Mouse (Mus musculus) MEL-GATA-1-ER (cell line): Measurements from ENCODE around the gene Atxn7l1.

ENCODE experiments used
- DNase-seq: peaks from one replicate; pipeline ENCODE4 v3.0.0-alpha.2; 2012; ENCODE audit warnings: low read depth; ENCODE audit errors: extremely low read depth

Atxn7l1 gene

DNA sequence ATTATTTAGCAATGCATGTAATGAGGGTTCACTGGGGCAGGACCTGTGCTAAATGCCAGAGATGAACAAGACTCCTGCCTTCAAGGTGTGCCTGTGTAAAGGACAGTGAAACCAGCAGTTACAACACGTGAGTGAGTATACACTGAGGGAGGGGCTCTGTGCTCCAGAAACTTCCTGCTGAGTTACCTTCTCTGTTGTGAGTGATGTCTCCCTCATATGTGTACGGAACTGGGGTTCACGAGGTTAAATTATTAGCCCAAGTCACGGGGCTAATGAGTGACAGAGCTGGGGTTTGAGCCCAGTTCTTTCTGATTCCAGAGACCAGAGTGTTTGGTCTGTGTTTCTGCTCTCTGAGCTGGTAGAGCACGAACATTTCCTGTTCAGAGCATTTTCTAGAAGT lies 168.3 kb downstream of the Atxn7l1 start:
- DNase-seq = no peak

DNA sequence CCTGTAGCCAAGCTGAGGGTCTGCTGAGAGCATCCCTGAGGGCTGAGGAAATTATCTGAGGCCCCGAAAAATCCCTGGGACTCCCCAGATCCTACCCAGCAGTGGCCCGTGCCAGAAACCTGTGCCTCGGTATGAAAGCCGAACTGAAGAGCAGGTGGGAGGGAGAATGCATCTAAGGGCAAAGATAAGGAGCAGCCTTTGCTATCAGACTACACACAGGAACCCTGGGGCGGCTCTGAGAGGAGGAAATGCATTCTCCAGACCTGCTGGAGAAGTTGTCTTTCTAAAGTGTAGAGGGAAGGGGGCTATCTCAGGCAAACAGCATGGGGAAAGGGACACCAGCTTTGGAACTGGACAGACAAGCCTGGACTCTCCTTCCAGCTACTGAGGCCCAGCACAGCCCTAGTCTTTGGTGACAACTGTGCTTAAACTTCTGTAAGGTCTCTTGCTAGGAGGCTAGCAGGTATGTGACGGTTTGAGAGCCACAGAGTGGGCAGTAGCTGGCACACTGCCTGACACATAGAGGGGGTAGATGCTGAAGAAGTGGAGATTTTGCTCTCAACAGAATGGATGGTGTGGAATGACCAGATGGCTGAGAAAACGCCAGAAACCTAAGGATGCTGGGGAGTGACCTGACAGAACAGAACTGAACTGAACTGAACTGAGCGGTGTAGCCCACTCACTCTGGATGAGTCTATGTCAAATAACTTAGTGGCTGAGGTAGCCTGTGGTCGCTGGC lies 170.5 kb downstream of the Atxn7l1 start:
- DNase-seq = peak; percentile 79

DNA sequence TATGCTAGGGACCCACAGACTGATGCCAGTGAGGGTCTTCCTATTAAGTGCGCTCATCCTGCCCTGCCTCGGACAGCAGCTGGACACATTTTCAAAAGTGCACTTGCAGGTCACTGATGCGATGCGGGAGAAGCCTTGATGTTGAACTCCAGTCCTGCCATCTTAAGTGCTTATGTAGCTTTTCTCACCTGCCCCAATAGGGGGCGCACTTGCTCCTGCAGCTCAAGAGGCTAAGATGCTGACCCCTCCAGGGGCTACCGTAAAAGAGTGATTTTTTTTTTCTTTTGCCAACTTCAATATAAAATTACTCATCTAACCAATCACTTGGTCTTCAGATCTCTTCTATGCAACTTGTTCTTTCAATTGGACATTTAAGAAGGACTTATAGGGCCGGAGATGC lies 175.1 kb downstream of the Atxn7l1 start:
- no peak for DNase-seq

DNA sequence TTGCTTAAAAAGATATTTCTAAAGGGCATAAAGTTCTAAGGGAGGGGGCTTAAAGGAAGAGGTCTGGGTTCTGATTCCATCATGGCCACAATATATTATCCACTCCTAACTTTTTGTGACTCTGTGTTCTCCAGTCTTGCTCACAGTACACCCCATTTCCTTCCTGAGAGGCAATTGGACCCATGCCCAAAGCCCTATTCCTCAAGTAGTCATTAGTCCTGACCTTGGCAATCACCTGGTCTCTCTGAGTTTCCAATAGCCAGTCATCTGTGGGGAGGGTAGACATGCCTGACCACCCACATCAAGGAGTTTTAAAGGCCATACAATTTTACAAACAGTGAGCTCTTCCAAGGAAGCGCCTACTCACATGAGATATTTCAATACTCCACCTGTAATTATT lies 176.3 kb downstream of the Atxn7l1 start:
- no peak for DNase-seq

DNA sequence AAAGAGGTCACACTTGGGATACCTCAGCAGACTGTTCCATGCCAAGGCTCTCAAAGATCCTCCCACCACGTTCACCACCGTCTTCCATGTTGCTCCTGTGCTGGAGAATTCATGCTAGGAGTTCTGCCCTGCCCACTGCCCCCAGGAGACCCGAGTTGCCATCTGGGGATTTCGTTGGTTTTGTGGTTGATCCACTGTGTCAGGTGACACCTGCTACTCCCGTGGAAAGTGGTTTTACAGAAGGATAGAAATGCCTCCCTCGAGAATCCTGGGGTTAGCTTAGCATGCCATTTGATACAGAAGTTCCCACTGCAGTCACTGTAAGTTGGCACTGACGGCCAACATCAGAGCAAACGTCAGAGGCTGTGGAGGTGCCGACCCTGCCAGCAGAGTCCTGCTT lies 177.9 kb downstream of the Atxn7l1 start:
- DNase-seq = no peak

DNA sequence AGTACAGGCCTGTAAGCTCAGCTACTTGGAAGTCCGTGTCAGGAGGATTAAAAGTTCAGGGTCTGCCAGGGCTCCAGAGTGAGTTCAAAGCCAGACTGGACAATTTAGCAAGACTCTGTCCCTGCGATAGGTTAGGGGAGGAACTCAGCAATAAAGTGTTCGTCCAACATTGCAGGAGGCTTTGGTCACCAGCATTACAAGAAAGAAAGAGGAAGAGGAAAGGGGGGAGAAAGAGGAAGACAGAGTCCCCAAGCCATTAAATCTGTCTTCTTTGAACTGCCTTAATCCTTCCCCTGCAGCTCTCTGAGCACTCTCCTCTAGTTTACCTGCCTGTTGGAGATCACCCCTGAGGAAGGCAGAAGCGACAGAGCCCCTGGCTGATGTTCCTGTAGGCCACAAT lies 184.6 kb downstream of the Atxn7l1 start:
- DNase-seq = no peak

DNA sequence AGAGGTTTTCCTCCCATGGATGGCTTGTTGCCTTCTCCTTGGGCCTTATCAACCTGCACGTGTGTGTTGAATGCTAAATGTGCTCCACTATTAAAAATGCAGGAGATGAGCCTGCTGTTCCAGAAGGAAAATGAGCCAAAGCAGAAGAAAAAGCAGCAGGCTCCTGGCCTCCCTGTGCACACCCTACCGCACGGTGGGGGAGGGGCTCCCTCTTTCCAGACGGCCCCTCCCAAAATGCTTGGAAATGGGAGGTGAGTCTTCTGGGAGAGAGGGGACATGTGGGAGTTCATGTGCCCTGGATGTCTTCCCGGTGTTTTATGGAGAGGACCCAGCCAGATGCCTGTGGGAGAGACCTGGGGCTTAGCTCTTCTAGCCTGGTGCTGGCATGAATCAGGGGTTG lies 185.3 kb downstream of the Atxn7l1 start:
- no peak for DNase-seq

DNA sequence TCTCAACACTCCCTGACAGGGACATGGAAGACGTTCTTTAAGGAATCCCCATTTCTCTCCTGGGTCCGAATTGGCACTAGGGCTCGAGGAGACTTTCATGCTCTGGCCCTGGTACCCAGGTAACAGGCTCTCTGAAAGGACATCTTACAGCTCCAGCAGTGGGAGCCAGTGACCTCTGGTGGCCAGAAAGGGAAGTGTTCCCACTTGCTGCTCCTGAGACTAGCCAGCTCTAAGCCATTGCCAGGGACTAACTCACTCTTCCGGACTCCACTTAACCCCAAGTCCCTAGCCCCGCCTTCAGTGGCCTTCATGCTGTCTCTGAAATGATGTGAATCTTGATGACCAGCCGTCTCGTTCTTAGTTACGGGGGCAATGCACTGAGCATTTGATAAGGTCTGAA lies 186.4 kb downstream of the Atxn7l1 start:
- peak; percentile 57 for DNase-seq

DNA sequence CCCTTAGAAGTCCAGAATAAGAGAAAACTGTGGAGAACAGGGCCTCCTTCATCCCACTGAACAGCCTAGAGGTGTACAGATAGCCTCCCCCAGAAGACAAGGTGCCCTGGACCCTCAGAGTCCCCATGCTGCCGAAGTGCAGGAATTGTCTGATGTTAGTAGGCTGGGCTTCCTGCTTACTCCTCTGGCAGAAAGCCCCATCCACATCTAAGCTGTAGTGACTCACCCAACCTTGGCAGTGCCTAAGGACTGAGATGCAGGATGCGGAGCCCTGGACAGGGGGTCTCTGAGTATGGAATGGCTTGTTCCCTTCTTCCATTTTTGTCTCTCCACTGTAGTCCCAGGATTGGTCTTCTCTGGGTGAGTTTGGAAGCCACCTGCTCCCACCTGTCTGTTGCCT lies 187.0 kb downstream of the Atxn7l1 start:
- DNase-seq = no peak

DNA sequence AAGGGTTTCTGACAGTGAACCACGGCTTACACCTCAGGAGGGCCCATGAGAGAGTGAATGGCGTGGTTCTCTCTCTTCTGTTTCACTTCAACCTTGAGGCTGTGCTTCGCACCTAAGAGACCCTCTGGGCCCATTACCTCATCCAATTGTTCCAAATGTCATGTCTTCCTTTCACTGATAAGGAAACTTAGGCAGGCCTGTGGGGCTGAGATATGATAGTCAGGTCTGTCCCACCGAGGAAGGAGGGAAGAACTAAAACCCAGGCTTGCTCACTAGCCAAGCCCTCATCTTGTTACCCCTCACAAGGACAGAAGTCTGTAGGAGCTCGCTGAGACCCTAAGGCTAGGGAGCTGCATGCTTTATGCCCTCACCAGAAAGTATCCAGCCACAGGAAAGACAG lies 187.5 kb downstream of the Atxn7l1 start:
- peak; percentile 77 for DNase-seq

DNA sequence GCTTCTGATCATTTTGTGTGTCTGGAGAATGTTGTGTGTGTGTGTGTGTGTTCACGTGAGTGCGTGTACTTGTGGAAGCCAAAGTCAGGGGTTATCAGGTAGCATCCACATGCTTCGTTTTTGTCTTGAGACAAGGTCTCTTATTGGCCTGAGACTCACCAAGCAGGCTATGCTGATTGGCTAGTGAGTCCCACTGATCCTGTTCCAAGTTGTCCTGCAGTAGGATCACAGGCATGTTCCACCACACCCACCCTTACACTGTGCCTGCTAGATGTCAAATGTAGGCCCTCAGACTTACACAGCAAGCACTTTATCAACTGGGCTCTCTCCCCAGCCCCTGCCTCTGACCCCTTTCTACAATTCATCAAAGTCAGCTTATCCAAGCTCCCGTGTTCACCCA lies 187.9 kb downstream of the Atxn7l1 start:
- no peak for DNase-seq

DNA sequence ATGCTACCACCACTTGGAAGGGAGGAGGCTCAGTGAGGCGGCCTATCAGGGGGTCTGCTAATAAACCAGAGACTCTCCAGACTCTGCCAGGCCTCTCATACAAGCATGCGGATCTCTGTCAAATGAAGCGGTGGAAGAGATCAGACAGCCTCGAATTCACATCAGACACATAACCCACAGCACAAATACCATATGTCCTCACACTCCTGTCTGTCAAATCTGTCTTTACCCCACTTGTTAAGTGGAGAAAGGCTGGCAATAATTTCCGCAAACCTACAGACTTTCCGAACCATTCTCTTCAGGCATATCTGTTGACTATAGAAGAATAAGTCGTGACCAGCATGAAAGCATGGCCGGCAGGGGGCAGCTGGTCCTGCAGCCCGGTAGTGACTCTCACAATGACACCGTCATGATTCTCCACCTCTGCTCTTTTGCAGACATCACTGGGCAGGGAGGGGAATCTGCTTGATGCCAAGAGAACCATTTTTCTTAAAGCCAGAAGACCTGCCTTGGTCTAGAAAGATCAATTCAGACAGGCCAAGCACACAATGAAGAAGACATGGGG lies 189.2 kb downstream of the Atxn7l1 start:
- DNase-seq = no peak

DNA sequence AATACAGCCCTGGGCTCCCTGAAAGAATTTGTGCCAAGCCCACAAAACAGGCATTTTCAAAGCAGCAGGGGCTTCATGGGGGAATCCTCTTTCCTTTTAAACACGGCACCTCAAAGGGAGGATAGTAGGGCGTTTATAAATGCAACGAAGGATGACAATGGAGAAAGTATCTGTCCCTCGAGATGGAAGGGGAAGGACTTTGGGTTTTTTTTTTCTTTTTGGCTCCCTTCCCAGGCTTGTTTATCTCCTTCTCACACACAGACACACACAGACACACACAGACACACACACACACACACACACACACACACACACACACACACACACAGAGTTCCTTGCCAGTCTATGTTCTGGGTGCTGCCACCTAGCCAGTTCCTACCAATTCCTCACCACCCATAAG lies 189.8 kb downstream of the Atxn7l1 start:
- DNase-seq = peak; percentile 69

DNA sequence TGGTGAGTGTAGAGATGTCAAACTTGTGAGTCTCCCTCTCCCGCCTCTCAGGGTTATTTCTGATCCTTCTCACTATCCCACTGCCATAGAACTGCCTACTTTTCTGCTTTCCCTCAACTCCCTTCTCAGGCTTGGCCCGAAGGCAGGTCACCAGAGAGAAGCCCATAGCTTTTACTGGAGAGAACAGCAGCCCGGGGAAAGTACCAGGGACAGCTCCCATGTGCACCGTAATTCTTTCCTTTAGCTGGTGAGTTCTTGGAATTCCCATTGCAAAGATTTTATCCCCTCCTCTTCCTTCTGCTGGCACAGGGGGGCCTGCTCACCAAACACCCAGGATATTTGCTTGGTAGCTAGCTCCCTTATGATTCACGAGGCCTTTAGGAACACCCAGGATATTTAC lies 190.7 kb downstream of the Atxn7l1 start:
- DNase-seq = no peak

DNA sequence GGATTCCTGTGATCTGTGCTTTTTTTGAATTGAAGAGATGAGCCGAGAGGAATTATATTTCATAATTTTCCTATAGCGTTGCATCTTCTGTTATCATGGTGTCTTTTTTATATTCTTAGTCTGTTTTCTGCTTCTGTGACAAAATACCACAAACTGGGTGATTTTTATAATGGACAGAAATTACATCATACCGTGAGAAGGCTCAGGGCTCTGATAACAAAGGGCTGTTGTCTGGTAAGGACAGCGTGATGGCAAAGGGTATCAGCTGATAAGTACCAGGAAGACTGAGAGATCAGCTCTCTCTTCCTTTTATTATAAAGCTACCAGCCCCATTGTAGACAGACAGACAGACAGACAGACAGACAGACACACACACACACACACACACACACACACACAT lies 192.3 kb downstream of the Atxn7l1 start:
- no peak for DNase-seq

DNA sequence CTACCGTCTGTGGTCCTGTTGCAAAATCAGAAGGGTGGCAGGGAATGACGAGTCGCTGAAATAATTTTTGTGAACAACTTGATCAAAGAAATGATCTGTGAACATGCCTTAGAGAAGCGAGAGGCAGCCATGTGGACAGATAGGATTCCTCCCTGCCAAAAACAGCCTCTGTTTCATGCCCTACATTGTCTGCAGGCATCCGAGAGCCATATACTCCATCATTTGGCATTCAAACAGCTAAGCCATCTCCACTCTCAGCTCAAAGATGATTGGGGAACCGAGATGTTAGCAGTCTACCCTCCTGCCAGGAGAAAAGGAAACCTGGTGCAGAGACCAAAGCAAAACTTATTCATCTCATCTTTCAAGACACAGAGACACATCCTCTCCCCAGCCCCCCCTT lies 193.2 kb downstream of the Atxn7l1 start:
- no peak for DNase-seq

DNA sequence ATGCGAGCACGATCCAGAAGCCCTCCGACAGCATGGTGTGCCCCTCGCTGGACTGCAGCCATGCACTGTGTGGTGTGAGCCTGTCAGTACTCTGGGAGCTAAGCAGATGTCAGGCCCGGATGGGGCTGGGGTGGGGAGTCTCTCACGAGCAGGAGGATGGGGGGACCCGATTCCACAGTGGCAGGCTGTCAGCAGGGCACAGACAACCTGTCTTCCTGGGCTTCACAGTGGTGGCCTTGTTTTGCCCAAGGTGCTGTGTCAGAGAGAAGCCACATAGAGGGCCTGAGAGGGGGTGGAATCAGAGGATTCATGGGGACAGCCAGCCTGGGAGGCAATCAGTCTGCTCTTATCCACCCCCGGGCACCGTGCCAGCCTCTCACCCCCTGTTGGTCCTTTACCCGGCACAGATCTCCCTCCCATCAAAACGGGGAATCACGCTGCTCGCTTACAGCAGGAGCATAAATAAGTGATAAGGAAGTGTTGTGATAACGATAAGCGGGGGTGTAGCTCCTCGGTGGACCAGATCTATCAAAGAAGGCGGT lies 193.9 kb downstream of the Atxn7l1 start:
- DNase-seq = no peak

DNA sequence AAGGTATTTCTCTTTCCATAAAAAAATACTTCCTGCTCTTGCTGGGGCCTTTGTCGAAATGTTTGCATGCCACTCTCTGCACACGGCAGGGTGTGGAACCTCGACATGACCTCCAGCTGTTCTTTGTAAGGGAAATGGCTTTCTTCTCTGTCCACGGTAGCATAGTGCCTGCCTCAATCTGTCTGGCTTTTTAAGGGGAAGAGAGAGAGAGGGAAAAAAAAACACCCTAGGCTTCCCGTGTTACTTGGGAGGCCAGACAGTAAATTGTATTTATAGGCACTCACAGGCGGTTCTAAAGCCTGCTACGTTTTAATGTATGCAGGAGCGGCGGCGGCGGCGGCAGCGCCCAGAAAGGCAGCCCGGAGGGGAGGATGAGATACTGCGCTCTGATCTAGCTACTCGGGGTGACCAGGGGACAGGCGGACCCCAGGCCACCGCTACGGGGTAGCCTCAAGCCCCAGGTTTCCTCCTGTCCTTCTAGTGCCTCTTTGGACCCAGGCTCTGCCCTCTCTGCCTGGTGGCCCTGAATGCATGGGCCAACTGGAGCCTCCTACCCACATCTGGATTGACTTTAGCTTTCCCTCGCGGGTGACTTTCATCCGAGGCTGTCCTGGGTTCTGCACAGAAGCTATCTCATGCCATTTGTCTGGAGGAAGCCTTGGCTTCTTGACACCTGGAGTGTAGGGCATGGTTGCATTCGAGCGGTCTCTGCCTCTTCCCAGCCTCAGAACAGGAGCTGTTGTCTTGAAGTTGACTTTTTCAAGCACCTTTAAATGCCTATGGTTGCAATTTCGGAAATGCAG lies 197.7 kb downstream of the Atxn7l1 start:
- no peak for DNase-seq

DNA sequence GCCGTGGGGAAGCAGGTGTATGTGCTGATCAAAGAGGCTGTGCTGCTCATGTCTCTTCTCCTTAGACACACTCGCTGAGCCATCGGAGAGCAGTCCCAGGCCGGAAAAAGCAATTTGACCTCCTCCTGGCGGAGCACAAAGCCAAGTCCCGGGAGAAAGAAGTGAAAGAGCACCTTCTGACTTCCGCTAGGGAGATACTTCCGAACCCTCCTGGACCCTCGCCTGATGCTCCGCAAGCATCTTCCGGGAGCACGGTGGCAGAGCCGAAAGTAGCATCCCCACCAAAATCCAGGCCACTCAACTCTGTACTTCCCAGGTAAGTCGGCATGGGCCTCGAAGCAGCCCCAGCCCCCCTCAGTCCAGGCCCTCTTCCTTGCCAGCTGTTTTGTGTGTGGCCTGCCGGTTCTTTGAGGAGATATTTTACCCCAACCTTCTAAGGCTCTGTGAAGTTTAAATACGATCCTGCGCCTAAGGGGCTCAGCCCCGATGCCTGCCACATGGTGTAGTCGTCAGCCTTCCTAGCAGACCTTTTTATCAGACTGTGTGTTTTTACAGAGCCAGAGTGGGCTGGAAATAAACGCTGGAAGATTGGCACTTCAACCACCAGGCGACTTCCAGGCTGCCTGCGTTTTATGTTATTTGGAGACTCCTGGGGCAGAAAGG lies 198.4 kb downstream of the Atxn7l1 start:
- DNase-seq = no peak

DNA sequence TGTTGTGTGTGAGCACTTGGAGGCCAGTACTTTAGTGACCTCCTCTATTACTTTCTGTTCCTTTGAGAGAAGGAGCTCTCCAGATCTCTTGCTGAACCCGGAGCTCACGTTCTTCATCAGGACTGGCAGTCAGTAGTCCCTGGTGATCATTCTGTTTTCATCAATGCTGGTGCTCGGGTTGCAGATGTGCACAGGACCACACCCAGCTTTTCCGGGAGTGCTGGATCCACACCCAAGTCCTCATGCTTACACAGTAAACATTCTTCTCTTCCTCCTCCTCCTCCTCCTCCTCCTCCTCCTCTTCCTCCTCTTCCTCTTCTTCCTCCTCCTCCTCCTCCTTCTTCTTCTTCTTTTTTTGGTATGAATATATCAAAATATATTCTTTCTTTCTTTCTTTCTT lies 205.2 kb downstream of the Atxn7l1 start:
- DNase-seq = no peak

DNA sequence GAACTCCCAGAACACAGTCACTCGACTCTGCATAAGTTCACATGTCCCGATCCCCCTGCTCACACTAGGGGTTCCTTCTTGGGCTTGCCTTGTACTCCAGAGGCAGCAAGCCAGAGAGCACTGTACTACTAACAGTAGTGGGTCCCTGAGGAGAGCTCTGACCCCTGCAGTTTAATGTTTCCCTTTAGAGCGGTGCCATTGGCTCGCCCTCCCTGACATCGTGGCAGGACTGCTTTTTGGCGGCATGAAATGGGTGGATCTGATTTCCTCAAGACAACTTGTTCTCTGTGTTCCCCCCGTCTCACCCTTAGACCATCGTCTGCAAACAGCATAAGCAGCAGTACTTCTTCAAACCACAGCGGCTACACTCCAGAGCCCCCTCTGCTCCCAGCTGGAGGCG lies 210.9 kb downstream of the Atxn7l1 start:
- no peak for DNase-seq

DNA sequence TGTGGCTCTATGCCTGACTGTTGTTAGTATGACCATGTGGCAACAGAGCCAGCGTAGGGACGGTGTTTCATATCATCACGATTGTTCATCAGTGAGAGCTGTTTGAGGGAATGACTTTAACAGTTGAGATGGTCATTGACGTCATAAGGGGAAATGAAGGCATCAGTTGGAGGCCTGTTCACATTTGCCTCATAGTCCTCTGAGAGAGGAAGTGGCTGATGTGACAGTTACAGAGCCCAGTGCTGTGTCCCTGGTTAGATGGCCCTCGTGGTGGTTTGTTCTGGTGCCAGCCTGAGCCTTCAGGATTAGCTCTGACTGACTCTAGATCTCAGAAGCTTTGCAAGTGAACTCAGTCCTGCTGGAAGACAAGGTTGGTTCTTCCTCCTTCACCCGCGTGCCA lies 211.7 kb downstream of the Atxn7l1 start:
- no peak for DNase-seq
